In genomic region chr19:8838041-8838730, GRCm38 (mm10) we compare ENCODE assay signal across 9 mouse cellular contexts. TPM values are rescaled to one million over a fixed set of nuclear protein-coding genes. Genes with fewer than 3 reads are reported as not detected.
DNase-seq lines count a peak whose midpoint lies in the region; ATAC-seq and TF ChIP-seq lines count a peak whose summit lies in the region.
"Had no signal": no experiment of that assay in that cellular context is flagged by ENCODE, and none has a peak within 500 bp of the region (broad histone marks: within the 10 kb centered on the region; RNA-seq: fewer than 3 reads in every experiment).

No protein-coding gene starts in this region.

- WGBS in neural tube, embryonic 11.5 days = 23% methylated on average over 15 of the region's 15 CpGs
- whole genome bisulfite sequencing in heart, embryonic 12.5 days = 18% methylated on average over 15 of the region's 15 CpGs
- 21% methylated on average over 15 of the region's 15 CpGs for WGBS in kidney, embryonic 14.5 days
- 16% methylated on average over 15 of the region's 15 CpGs for WGBS in lung, postnatal 0 days

- TF ChIP-seq EP300 in lung, postnatal 0 days (IDR thresholded peaks at IDR 0.05) = no peak

- peaks cover 4% of the 10 kb centered on the region for H3K36me3 ChIP-seq in neural tube, embryonic 11.5 days (ENCODE audit: control insufficient read depth, insufficient read depth, low read length)
- H3K36me3 ChIP-seq in heart, embryonic 12.5 days = peaks cover 22% of the 10 kb centered on the region
- H3K36me3 ChIP-seq in kidney, embryonic 14.5 days (ENCODE audit: control insufficient read depth, insufficient read depth, low read length) = peaks cover 38% of the 10 kb centered on the region
- H3K36me3 ChIP-seq in lung, postnatal 0 days (ENCODE audit: insufficient read depth, low read length) = 0 out of 2 replicates have a peak, but pooled peaks cover 6% of the 10 kb centered on the region
- peaks cover 5% of the 10 kb centered on the region; the same call in 1 of the 2 replicates for H3K36me3 ChIP-seq in splenic B cell, adult 2 months (ENCODE audit: control insufficient read depth, insufficient read depth, low read length, poor library complexity, severe bottlenecking)

- DNase-seq in neural tube, embryonic 11.5 days (ENCODE audit: low spot score) = peak; percentile 31
- no peak for DNase-seq in neural tube, embryonic 10.5 days (ENCODE audit: extremely low spot score, low spot score)
- peak; percentile 53 to 73 for DNase-seq in cerebellum, adult 18-20 months
- peak; percentile 66 for DNase-seq in lung, postnatal 0 days (ENCODE audit: low spot score)
- DNase-seq in splenic B cell, adult 2 months (ENCODE audit: low read depth, low spot score) = peak; percentile 16
- no peak for DNase-seq in layer of hippocampus, adult 8-10 months (ENCODE audit: low spot score in 2 of 2)

- peak overlapping the region; percentile 65 for H3K4me2 ChIP-seq in neural tube, embryonic 11.5 days (ENCODE audit: low read depth)
- H3K4me2 ChIP-seq in heart, embryonic 12.5 days = peak overlapping the region; percentile 72
- peak overlapping the region; percentile 77 for H3K4me2 ChIP-seq in kidney, embryonic 14.5 days (replicated peaks; ENCODE audit: low read depth, low read length)
- H3K4me2 ChIP-seq in lung, postnatal 0 days (replicated peaks; ENCODE audit: low read depth, low read length) = peak overlapping the region; percentile 82

- peak overlapping the region; percentile 44 for H3K4me3 ChIP-seq in neural tube, embryonic 11.5 days (ENCODE audit: low read depth, low read length)
- peak overlapping the region; percentile 60 for H3K4me3 ChIP-seq in heart, embryonic 12.5 days
- peak overlapping the region; percentile 54 for H3K4me3 ChIP-seq in kidney, embryonic 14.5 days (ENCODE audit: low read length)
- H3K4me3 ChIP-seq in lung, postnatal 0 days (ENCODE audit: low read depth, low read length) = peak overlapping the region; percentile 68

- TF ChIP-seq CTCF in lung, postnatal 0 days (IDR thresholded peaks at IDR 0.05) = no peak

- peak overlapping the region; percentile 90 for H3K27ac ChIP-seq in neural tube, embryonic 11.5 days (ENCODE audit: low read depth, low read length)
- peak overlapping the region; percentile 94 for H3K27ac ChIP-seq in heart, embryonic 12.5 days (ENCODE audit: poor library complexity, severe bottlenecking)
- H3K27ac ChIP-seq in kidney, embryonic 14.5 days (ENCODE audit: low read depth, low read length) = peak overlapping the region; percentile 98
- peak overlapping the region; percentile 91 for H3K27ac ChIP-seq in lung, postnatal 0 days (ENCODE audit: low read length)

- H3K27me3 ChIP-seq in neural tube, embryonic 11.5 days (ENCODE audit: control insufficient read depth, insufficient read depth, low read length) = no peaks in the 10 kb centered on the region
- H3K27me3 ChIP-seq in heart, embryonic 12.5 days (replicated peaks) = no peaks in the 10 kb centered on the region
- no peaks in the 10 kb centered on the region for H3K27me3 ChIP-seq in kidney, embryonic 14.5 days (ENCODE audit: control insufficient read depth, insufficient read depth, low read length)
- H3K27me3 ChIP-seq in lung, postnatal 0 days (replicated peaks; ENCODE audit: insufficient read depth, low read length) = no peaks in the 10 kb centered on the region
- H3K27me3 ChIP-seq in splenic B cell, adult 2 months (ENCODE audit: control insufficient read depth, insufficient read depth, low read length, poor library complexity, severe bottlenecking) = no peaks in the 10 kb centered on the region

- H3K9me3 ChIP-seq in neural tube, embryonic 11.5 days (ENCODE audit: control insufficient read depth, low read length) = no peaks in the 10 kb centered on the region
- H3K9me3 ChIP-seq in heart, embryonic 12.5 days (replicated peaks) = no peaks in the 10 kb centered on the region
- H3K9me3 ChIP-seq in kidney, embryonic 14.5 days (ENCODE audit: control insufficient read depth, low read length) = no peaks in the 10 kb centered on the region
- H3K9me3 ChIP-seq in lung, postnatal 0 days (ENCODE audit: low read length) = no peaks in the 10 kb centered on the region

- peak overlapping the region; percentile 79 for H3K9ac ChIP-seq in neural tube, embryonic 11.5 days (ENCODE audit: low read length)
- H3K9ac ChIP-seq in heart, embryonic 12.5 days = peak overlapping the region; percentile 67
- peak overlapping the region; percentile 78 for H3K9ac ChIP-seq in kidney, embryonic 14.5 days (ENCODE audit: low read depth, low read length)
- H3K9ac ChIP-seq in lung, postnatal 0 days (replicated peaks; ENCODE audit: low read depth) = peak overlapping the region; percentile 78

- peaks cover 12% of the 10 kb centered on the region for H3K4me1 ChIP-seq in neural tube, embryonic 11.5 days (ENCODE audit: control insufficient read depth, insufficient read depth, low read length)
- H3K4me1 ChIP-seq in heart, embryonic 12.5 days (replicated peaks) = peaks cover 30% of the 10 kb centered on the region
- peaks cover 25% of the 10 kb centered on the region; the same call in 1 of the 2 replicates for H3K4me1 ChIP-seq in kidney, embryonic 14.5 days (ENCODE audit: control insufficient read depth, insufficient read depth, low read length)
- peaks cover 10% of the 10 kb centered on the region; the same call in 1 of the 2 replicates for H3K4me1 ChIP-seq in lung, postnatal 0 days (ENCODE audit: insufficient read depth, low read depth, low read length)

- peak; percentile 17; the same call in 1 of the 2 replicates for ATAC-seq in neural tube, embryonic 11.5 days (ENCODE audit: insufficient read depth, low FRiP score, low TSS enrichment)
- 0 out of 2 replicates have a peak, but pooled peaks have one; percentile 13 for ATAC-seq in heart, embryonic 12.5 days (ENCODE audit: insufficient number of reproducible peaks, low FRiP score)
- ATAC-seq in kidney, embryonic 14.5 days (ENCODE audit: low FRiP score, low TSS enrichment) = peak; percentile 33
- ATAC-seq in lung, postnatal 0 days = 0 out of 2 replicates have a peak, but pooled peaks have one; percentile 1

RNA-seq across cellular contexts. Expression of gene Gng3, which starts 0.8 kb away (rescaled TPM):
- 137 and 151 TPM in 2 replicates for polyA plus RNA-seq in neural tube, embryonic 11.5 days (2014; fragmentation: Nextera tagmentation; extraction: Ambion mirVana)
- 2.5 and 2.9 TPM in 2 replicates for polyA plus RNA-seq in heart, embryonic 12.5 days (2016; fragmentation: Nextera tagmentation; extraction: Ambion mirVana)
- polyA plus RNA-seq in kidney, embryonic 14.5 days (2014; fragmentation: Nextera tagmentation; extraction: Ambion mirVana) = 3.6 and 3.7 TPM in 2 replicates
- 0.35 and 0.46 TPM in 2 replicates for polyA plus RNA-seq in lung, postnatal 0 days (2015; fragmentation: Nextera tagmentation; extraction: Ambion mirVana)
- 100 to 1,000 TPM; 125 to 148 (median 143) TPM for total RNA-seq in layer of hippocampus, adult 8-10 months (2022)

RNA-seq across cellular contexts. Expression of gene Bscl2, which starts 0.9 kb away (rescaled TPM):
- 54.1 and 55.3 TPM in 2 replicates for polyA plus RNA-seq in neural tube, embryonic 11.5 days (2014; fragmentation: Nextera tagmentation; extraction: Ambion mirVana)
- polyA plus RNA-seq in heart, embryonic 12.5 days (2016; fragmentation: Nextera tagmentation; extraction: Ambion mirVana) = 41.0 and 41.1 TPM in 2 replicates
- 40.2 and 42.2 TPM in 2 replicates for polyA plus RNA-seq in kidney, embryonic 14.5 days (2014; fragmentation: Nextera tagmentation; extraction: Ambion mirVana)
- polyA plus RNA-seq in lung, postnatal 0 days (2015; fragmentation: Nextera tagmentation; extraction: Ambion mirVana) = 66.3 and 66.8 TPM in 2 replicates
- total RNA-seq in layer of hippocampus, adult 8-10 months (2022) = 100 to 1,000 TPM in 3 of 4 experiments, 10 to 100 TPM in 1; 98.1 to 115 (median 106) TPM

RNA-seq across cellular contexts. Expression of gene AC129217.1, which starts 8.6 kb away (rescaled TPM):
- polyA plus RNA-seq in neural tube, embryonic 11.5 days (2014; fragmentation: Nextera tagmentation; extraction: Ambion mirVana) = 0.57 TPM in 1 of 2 replicates, not detected in the other
- polyA plus RNA-seq in heart, embryonic 12.5 days (2016; fragmentation: Nextera tagmentation; extraction: Ambion mirVana) = not detected in 2 replicates
- not detected in 2 replicates for polyA plus RNA-seq in kidney, embryonic 14.5 days (2014; fragmentation: Nextera tagmentation; extraction: Ambion mirVana)
- not detected in 2 replicates for polyA plus RNA-seq in lung, postnatal 0 days (2015; fragmentation: Nextera tagmentation; extraction: Ambion mirVana)
- total RNA-seq in layer of hippocampus, adult 8-10 months (2022) = not detected
- total RNA-seq: left cerebral cortex, postnatal 25 days had no signal

RNA-seq across cellular contexts. Expression of gene Lrrn4cl, which starts 12.4 kb away (rescaled TPM):
- polyA plus RNA-seq in neural tube, embryonic 11.5 days (2014; fragmentation: Nextera tagmentation; extraction: Ambion mirVana) = 0.32 and 0.44 TPM in 2 replicates
- 0.77 and 0.78 TPM in 2 replicates for polyA plus RNA-seq in heart, embryonic 12.5 days (2016; fragmentation: Nextera tagmentation; extraction: Ambion mirVana)
- 0.17 and 0.62 TPM in 2 replicates for polyA plus RNA-seq in kidney, embryonic 14.5 days (2014; fragmentation: Nextera tagmentation; extraction: Ambion mirVana)
- 1.7 and 1.9 TPM in 2 replicates for polyA plus RNA-seq in lung, postnatal 0 days (2015; fragmentation: Nextera tagmentation; extraction: Ambion mirVana)
- total RNA-seq in layer of hippocampus, adult 8-10 months (2022) = under 1 TPM; 0.45 to 0.74 (median 0.55) TPM

RNA-seq across cellular contexts. Expression of gene Hnrnpul2, which starts 18.4 kb away (rescaled TPM):
- polyA plus RNA-seq in neural tube, embryonic 11.5 days (2014; fragmentation: Nextera tagmentation; extraction: Ambion mirVana) = 5.7 and 6.1 TPM in 2 replicates
- polyA plus RNA-seq in heart, embryonic 12.5 days (2016; fragmentation: Nextera tagmentation; extraction: Ambion mirVana) = 3.8 TPM in 2 replicates
- polyA plus RNA-seq in kidney, embryonic 14.5 days (2014; fragmentation: Nextera tagmentation; extraction: Ambion mirVana) = 9.3 and 10.5 TPM in 2 replicates
- 4.3 and 5.3 TPM in 2 replicates for polyA plus RNA-seq in lung, postnatal 0 days (2015; fragmentation: Nextera tagmentation; extraction: Ambion mirVana)
- 100 to 1,000 TPM; 113 to 126 (median 120) TPM for total RNA-seq in layer of hippocampus, adult 8-10 months (2022)

Comparison
In these comparisons a context has a peak if more than half of its experiments do, and no peak if none do; other contexts are left out.
1. DNase-seq: peak in neural tube, embryonic 11.5 days (single experiment), cerebellum, adult 18-20 months (2 of 2), lung, postnatal 0 days (single experiment) and splenic B cell, adult 2 months (single experiment); none in neural tube, embryonic 10.5 days (single experiment) and layer of hippocampus, adult 8-10 months (0 of 2).
2. RNA of gene Gng3, which starts 0.8 kb away (polyA plus RNA-seq): 137 to 151 TPM in neural tube, embryonic 11.5 days; 3.6 to 3.7 TPM in kidney, embryonic 14.5 days, 2.5 to 2.9 TPM in heart, embryonic 12.5 days and 0.35 to 0.46 TPM in lung, postnatal 0 days; every median in the first group is over 10 times any median in the second.
3. Peak in every context shown above with its lines, with median percentiles within 50 percentile points of each other: ATAC-seq, H3K27ac ChIP-seq, H3K4me2 ChIP-seq, H3K4me3 ChIP-seq and H3K9ac ChIP-seq.